Mouse (Mus musculus) ES-E14 (cell line): Measurements from ENCODE around the gene Pnmt. TPM values are rescaled to one million over a fixed set of nuclear protein-coding genes. Genes with fewer than 3 reads are reported as not detected.

Experiments
- DNase-seq: peaks from one replicate; pipeline ENCODE4 v3.0.0-alpha.2; 2013; ENCODE audit warnings: low read depth, low spot score
- H3K27ac ChIP-seq: 2 replicates; pipeline ENCODE4 v1.5.1; 2012; ENCODE audit warnings: low read depth, mild to moderate bottlenecking, low read length, moderate library complexity, mixed read lengths; ENCODE audit not compliant: poor library complexity, insufficient read depth, severe bottlenecking
- H3K36me3 ChIP-seq: 2 replicates; pipeline ENCODE4 v1.6.1; 2012; ENCODE audit warnings: mild to moderate bottlenecking, low read length, moderate library complexity, mixed read lengths; ENCODE audit not compliant: control insufficient read depth, poor library complexity, insufficient read depth, severe bottlenecking
- H3K4me1 ChIP-seq, 2 experiments: fragments of 150-350 bp in 1 of 2; sonication (generic) in 1 of 2; 2 replicates each; pipeline ENCODE4 v1.6.1; 2012; ENCODE audit warnings: low read length in 2 of 2, mild to moderate bottlenecking in 1 of 2, mixed read lengths in 1 of 2; ENCODE audit not compliant: control insufficient read depth in 2 of 2, insufficient read depth in 2 of 2, poor library complexity in 1 of 2
- H3K4me3 ChIP-seq, 2 experiments: fragments of 150-350 bp in 1 of 2; sonication (generic) in 1 of 2; 2 replicates each; pipeline ENCODE4 v1.5.1; 2012; ENCODE audit warnings: low read length in 2 of 2, low read depth in 1 of 2, mild to moderate bottlenecking in 1 of 2, mixed read lengths in 1 of 2; ENCODE audit not compliant: insufficient read depth in 1 of 2, poor library complexity in 1 of 2, severe bottlenecking in 1 of 2
- H3K9ac ChIP-seq: 2 replicates; pipeline ENCODE4 v1.6.1; 2012; ENCODE audit warnings: low read depth, mild to moderate bottlenecking, low read length, mixed read lengths; ENCODE audit not compliant: poor library complexity, insufficient read depth, severe bottlenecking
- H3K9me3 ChIP-seq: fragments of 150-350 bp; sonication (generic); 2 replicates; pipeline ENCODE4 v1.6.1; 2012; ENCODE audit warnings: low read depth, mild to moderate bottlenecking, low read length; ENCODE audit not compliant: control insufficient read depth, insufficient read depth
- CHD2 ChIP-seq: IDR thresholded peaks from 2 replicates; pipeline ENCODE4 v1.6.1; 2014; ENCODE audit warnings: mild to moderate bottlenecking, low read depth, low read length, inconsistent platforms
- HCFC1 ChIP-seq: IDR thresholded peaks from 2 replicates; pipeline ENCODE4 v1.6.1; 2012; ENCODE audit warnings: low read length, inconsistent platforms, borderline replicate concordance; ENCODE audit not compliant: insufficient read depth
- MAFK ChIP-seq: IDR thresholded peaks from 2 replicates; pipeline ENCODE4 v1.6.1; 2014; ENCODE audit warnings: mild to moderate bottlenecking, low read depth, low read length, inconsistent platforms; ENCODE audit not compliant: insufficient read depth
- ZC3H11A ChIP-seq: IDR thresholded peaks from 2 replicates; pipeline ENCODE4 v1.6.1; 2012; ENCODE audit warnings: low read depth, mild to moderate bottlenecking, inconsistent platforms, low read length, borderline replicate concordance
- ZNF384 ChIP-seq: IDR thresholded peaks from 2 replicates; pipeline ENCODE4 v1.6.1; 2012; ENCODE audit warnings: low read depth, low read length, inconsistent platforms
- in situ Hi-C, 2 experiments: fragments of 600-800 bp; cut with MboI; formaldehyde crosslinking; loops; one replicate each; pipeline ENCODE4 v1.15.1; 2025; ENCODE audit warnings: low sequenced_read_pairs in 2 of 2, inconsistent platforms in 1 of 2; ENCODE audit not compliant: unreplicated experiment in 2 of 2
- total RNA-seq: library from RNA; depleted of rRNA; stranded (reverse); fragments of 300-350 nt; gene quantifications from 2 replicates; pipeline ENCODE4 v1.2.3, GENCODE M21; 2012

Pnmt gene
- total RNA-seq, 1 experiment = 0.36 TPM

- Histone ChIP-seq H3K36me3 (no peaks in the 10 kb centered on the region), H3K4me3 (no peak overlapping the region), H3K27ac (no peak overlapping the region), H3K9me3 (no peaks in the 10 kb centered on the region), H3K9ac (no peak overlapping the region), H3K4me1 (peaks cover 2 to 15% of the 10 kb centered on the region in 2 experiments; a peak in 1 of 4 replicates)
- in situ Hi-C loops = no loop called here
- DNase-seq = no peak
- TF ChIP-seq CHD2 = no peak
- no peak for TF ChIP-seq MAFK
- no peak for TF ChIP-seq ZNF384
Observed at GRCm38 (mm10) chr11:98356625-98357394, 29.4 kb upstream of the Pnmt start.

GRCm38 (mm10) chr11:98357396-98358160 is 28.7 kb upstream of the Pnmt start:
- Histone ChIP-seq H3K4me1 (peaks cover 2 to 15% of the 10 kb centered on the region in 2 experiments; a peak in 1 of 4 replicates), H3K9ac (peak overlapping the region; percentile 69), H3K9me3 (no peaks in the 10 kb centered on the region), H3K27ac (no peak overlapping the region), H3K4me3 (peak overlapping the region; percentile 62 to 99), H3K36me3 (no peaks in the 10 kb centered on the region)
- TF ChIP-seq HCFC1 (no peak), CHD2 (no peak)
- DNase-seq = no peak
- in situ Hi-C loops = no loop called here

GRCm38 (mm10) chr11:98358161-98359083 is 27.8 kb upstream of the Pnmt start, which contains the start of gene Stard3:
Gene Stard3, plus strand, starts transcription at chr11:98358368.
- Histone ChIP-seq H3K9ac (peak within 1 kb of the TSS; percentile 98), H3K4me3 (peak within 1 kb of the TSS; percentile 99), H3K4me1 (peaks cover 2 to 14% of the 10 kb centered on the region in 2 experiments; a peak in 1 of 4 replicates), H3K36me3 (no peaks in the 10 kb centered on the region), H3K27ac (peak within 1 kb of the TSS; percentile 66; the same call in 1 of the 2 replicates), H3K9me3 (no peaks in the 10 kb centered on the region)
- no peak for TF ChIP-seq CHD2
- no peak for TF ChIP-seq ZC3H11A
- TF ChIP-seq MAFK = no peak
- TF ChIP-seq HCFC1 = peak; percentile 79
- DNase-seq = peak; percentile 93
- in situ Hi-C loops = no loop called here

- H3K27ac ChIP-seq = no peak overlapping the region
- peaks cover 0 to 6% of the 10 kb centered on the region in 2 experiments; a peak in 1 of 4 replicates for H3K4me1 ChIP-seq
- no peak overlapping the region for H3K4me3 ChIP-seq
- in situ Hi-C loops = no loop called here
- no peaks in the 10 kb centered on the region for H3K9me3 ChIP-seq
- no peaks in the 10 kb centered on the region for H3K36me3 ChIP-seq
- no peak for DNase-seq
- no peak for TF ChIP-seq ZNF384
- no peak for TF ChIP-seq HCFC1
- no peak for TF ChIP-seq CHD2
- no peak for TF ChIP-seq MAFK
- TF ChIP-seq ZC3H11A = no peak
- H3K9ac ChIP-seq = no peak overlapping the region
Observed at GRCm38 (mm10) chr11:98360866-98361521, 25.3 kb upstream of the Pnmt start.
